Mouse (Mus musculus) ES-E14 (cell line): ENCODE data around the gene Mpp2. TPM values are rescaled to one million over a fixed set of nuclear protein-coding genes. Genes with fewer than 3 reads are reported as not detected.

Experiments used
- DNase-seq: peaks from one replicate; pipeline ENCODE4 v3.0.0-alpha.2; 2013; ENCODE audit warnings: low read depth, low spot score
- H3K27ac ChIP-seq: 2 replicates; pipeline ENCODE4 v1.5.1; 2012; ENCODE audit warnings: low read depth, mild to moderate bottlenecking, low read length, moderate library complexity, mixed read lengths; ENCODE audit not compliant: poor library complexity, insufficient read depth, severe bottlenecking
- H3K36me3 ChIP-seq: 2 replicates; pipeline ENCODE4 v1.6.1; 2012; ENCODE audit warnings: mild to moderate bottlenecking, low read length, moderate library complexity, mixed read lengths; ENCODE audit not compliant: control insufficient read depth, poor library complexity, insufficient read depth, severe bottlenecking
- H3K4me1 ChIP-seq, 2 experiments: fragments of 150-350 bp in 1 of 2; sonication (generic) in 1 of 2; 2 replicates each; pipeline ENCODE4 v1.6.1; 2012; ENCODE audit warnings: low read length in 2 of 2, mild to moderate bottlenecking in 1 of 2, mixed read lengths in 1 of 2; ENCODE audit not compliant: control insufficient read depth in 2 of 2, insufficient read depth in 2 of 2, poor library complexity in 1 of 2
- H3K4me3 ChIP-seq, 2 experiments: fragments of 150-350 bp in 1 of 2; sonication (generic) in 1 of 2; 2 replicates each; pipeline ENCODE4 v1.5.1; 2012; ENCODE audit warnings: low read length in 2 of 2, low read depth in 1 of 2, mild to moderate bottlenecking in 1 of 2, mixed read lengths in 1 of 2; ENCODE audit not compliant: insufficient read depth in 1 of 2, poor library complexity in 1 of 2, severe bottlenecking in 1 of 2
- H3K9ac ChIP-seq: 2 replicates; pipeline ENCODE4 v1.6.1; 2012; ENCODE audit warnings: low read depth, mild to moderate bottlenecking, low read length, mixed read lengths; ENCODE audit not compliant: poor library complexity, insufficient read depth, severe bottlenecking
- H3K9me3 ChIP-seq: fragments of 150-350 bp; sonication (generic); 2 replicates; pipeline ENCODE4 v1.6.1; 2012; ENCODE audit warnings: low read depth, mild to moderate bottlenecking, low read length; ENCODE audit not compliant: control insufficient read depth, insufficient read depth
- CHD2 ChIP-seq: IDR thresholded peaks from 2 replicates; pipeline ENCODE4 v1.6.1; 2014; ENCODE audit warnings: mild to moderate bottlenecking, low read depth, low read length, inconsistent platforms
- HCFC1 ChIP-seq: IDR thresholded peaks from 2 replicates; pipeline ENCODE4 v1.6.1; 2012; ENCODE audit warnings: low read length, inconsistent platforms, borderline replicate concordance; ENCODE audit not compliant: insufficient read depth
- MAFK ChIP-seq: IDR thresholded peaks from 2 replicates; pipeline ENCODE4 v1.6.1; 2014; ENCODE audit warnings: mild to moderate bottlenecking, low read depth, low read length, inconsistent platforms; ENCODE audit not compliant: insufficient read depth
- ZC3H11A ChIP-seq: IDR thresholded peaks from 2 replicates; pipeline ENCODE4 v1.6.1; 2012; ENCODE audit warnings: low read depth, mild to moderate bottlenecking, inconsistent platforms, low read length, borderline replicate concordance
- ZNF384 ChIP-seq: IDR thresholded peaks from 2 replicates; pipeline ENCODE4 v1.6.1; 2012; ENCODE audit warnings: low read depth, low read length, inconsistent platforms
- in situ Hi-C, 2 experiments: fragments of 600-800 bp; cut with MboI; formaldehyde crosslinking; loops; one replicate each; pipeline ENCODE4 v1.15.1; 2025; ENCODE audit warnings: low sequenced_read_pairs in 2 of 2, inconsistent platforms in 1 of 2; ENCODE audit not compliant: unreplicated experiment in 2 of 2
- total RNA-seq: library from RNA; depleted of rRNA; stranded (reverse); fragments of 300-350 nt; gene quantifications from 2 replicates; pipeline ENCODE4 v1.2.3, GENCODE M21; 2012

Mpp2 gene
- total RNA-seq, 1 experiment = 0.94 TPM

- TF ChIP-seq CHD2 = no peak
- TF ChIP-seq HCFC1 = no peak
- no peak for TF ChIP-seq ZNF384
- TF ChIP-seq ZC3H11A = no peak
- no peak for TF ChIP-seq MAFK
- Histone ChIP-seq H3K9me3 (no peaks in the 10 kb centered on the region), H3K36me3 (no peaks in the 10 kb centered on the region), H3K9ac (no peak overlapping the region), H3K27ac (no peak overlapping the region), H3K4me1 (peaks cover 2 to 7% of the 10 kb centered on the region in 2 experiments; a peak in 1 of 4 replicates), H3K4me3 (no peak overlapping the region)
- in situ Hi-C loops = no loop called here
- peak; percentile 68 for DNase-seq
Observed at GRCm38 (mm10) chr11:102053847-102054246, 34.5 kb downstream of the Mpp2 start.

- DNase-seq = no peak
- Histone ChIP-seq H3K9me3 (no peaks in the 10 kb centered on the region), H3K4me1 (peaks cover 2 to 7% of the 10 kb centered on the region in 2 experiments; a peak in 1 of 4 replicates), H3K9ac (no peak overlapping the region), H3K27ac (no peak overlapping the region), H3K4me3 (no peak overlapping the region), H3K36me3 (no peaks in the 10 kb centered on the region)
- no peak for TF ChIP-seq HCFC1
- no peak for TF ChIP-seq ZC3H11A
- TF ChIP-seq CHD2 = no peak
- TF ChIP-seq MAFK = no peak
- TF ChIP-seq ZNF384 = no peak
- in situ Hi-C loops = no loop called here
Observed at GRCm38 (mm10) chr11:102053183-102053582, 35.1 kb downstream of the Mpp2 start.

- H3K36me3 ChIP-seq = no peaks in the 10 kb centered on the region
- no peak for TF ChIP-seq ZNF384
- no peak for TF ChIP-seq CHD2
- no peak for TF ChIP-seq ZC3H11A
- no peak for TF ChIP-seq MAFK
- no peak for TF ChIP-seq HCFC1
- H3K4me3 ChIP-seq = no peak overlapping the region
- in situ Hi-C loops = no loop called here
- no peaks in the 10 kb centered on the region for H3K9me3 ChIP-seq
- DNase-seq = no peak
- no peak overlapping the region for H3K27ac ChIP-seq
- H3K4me1 ChIP-seq = peaks cover 2 to 7% of the 10 kb centered on the region in 2 experiments; a peak in 1 of 4 replicates
- H3K9ac ChIP-seq = no peak overlapping the region
Observed at GRCm38 (mm10) chr11:102052697-102053096, 35.6 kb downstream of the Mpp2 start.

GRCm38 (mm10) chr11:102051954-102052353, 36.4 kb downstream of the Mpp2 start:
- peaks cover 2 to 7% of the 10 kb centered on the region in 2 experiments; a peak in 1 of 4 replicates for H3K4me1 ChIP-seq
- no peaks in the 10 kb centered on the region for H3K9me3 ChIP-seq
- in situ Hi-C loops = no loop called here
- H3K27ac ChIP-seq = no peak overlapping the region
- no peak overlapping the region for H3K4me3 ChIP-seq
- DNase-seq = no peak
- TF ChIP-seq CHD2 = no peak
- TF ChIP-seq HCFC1 = no peak
- no peak for TF ChIP-seq MAFK
- TF ChIP-seq ZNF384 = no peak
- TF ChIP-seq ZC3H11A = no peak
- no peaks in the 10 kb centered on the region for H3K36me3 ChIP-seq
- H3K9ac ChIP-seq = no peak overlapping the region

GRCm38 (mm10) chr11:102051541-102051940, 36.8 kb downstream of the Mpp2 start:
- H3K4me3 ChIP-seq = no peak overlapping the region
- in situ Hi-C loops = no loop called here
- H3K9ac ChIP-seq = no peak overlapping the region
- no peak overlapping the region for H3K27ac ChIP-seq
- no peaks in the 10 kb centered on the region for H3K36me3 ChIP-seq
- H3K4me1 ChIP-seq = peaks cover 2 to 7% of the 10 kb centered on the region in 2 experiments; a peak in 1 of 4 replicates
- no peak for DNase-seq
- no peaks in the 10 kb centered on the region for H3K9me3 ChIP-seq
- no peak for TF ChIP-seq CHD2
- no peak for TF ChIP-seq ZC3H11A
- no peak for TF ChIP-seq HCFC1
- TF ChIP-seq MAFK = no peak
- TF ChIP-seq ZNF384 = no peak
